Mouse (Mus musculus) liver, embryonic 18 days (tissue): ENCODE measurements around the gene Aldh18a1. TPM values are rescaled to one million over a fixed set of nuclear protein-coding genes. Genes with fewer than 3 reads are reported as not detected.

Source experiments
- polyA plus RNA-seq: library from polyadenylated mRNA; depleted of rRNA; stranded (reverse); fragments of >200 nt; gene quantifications from 2 replicates; pipeline ENCODE4 v1.2.3, GENCODE M21; 2012; rRNA removed

The Aldh18a1 gene
- 14.7 and 15.1 TPM in 2 replicates for polyA plus RNA-seq

DNA sequence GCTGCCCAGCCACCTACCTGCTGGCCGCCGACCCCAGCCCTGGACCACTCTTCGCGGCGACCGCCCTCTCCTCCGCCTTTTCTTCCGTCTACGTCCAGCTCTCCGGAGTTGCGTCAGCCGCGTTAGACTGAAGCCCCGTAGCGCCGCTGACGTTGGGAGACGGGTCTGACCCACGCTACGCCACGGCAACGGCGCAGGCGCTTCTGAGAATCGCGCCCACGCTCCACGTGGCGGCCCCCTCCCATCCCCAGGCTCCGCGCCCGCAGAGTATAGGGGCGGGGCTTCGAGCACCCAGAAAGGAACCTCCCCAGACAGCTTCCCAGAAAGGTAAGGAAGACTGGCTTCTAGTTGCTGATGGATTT lies at the start of gene Aldh18a1:
Aldh18a1 (minus strand) TSS at position 171 of the 362 bp plus-strand sequence.

DNA sequence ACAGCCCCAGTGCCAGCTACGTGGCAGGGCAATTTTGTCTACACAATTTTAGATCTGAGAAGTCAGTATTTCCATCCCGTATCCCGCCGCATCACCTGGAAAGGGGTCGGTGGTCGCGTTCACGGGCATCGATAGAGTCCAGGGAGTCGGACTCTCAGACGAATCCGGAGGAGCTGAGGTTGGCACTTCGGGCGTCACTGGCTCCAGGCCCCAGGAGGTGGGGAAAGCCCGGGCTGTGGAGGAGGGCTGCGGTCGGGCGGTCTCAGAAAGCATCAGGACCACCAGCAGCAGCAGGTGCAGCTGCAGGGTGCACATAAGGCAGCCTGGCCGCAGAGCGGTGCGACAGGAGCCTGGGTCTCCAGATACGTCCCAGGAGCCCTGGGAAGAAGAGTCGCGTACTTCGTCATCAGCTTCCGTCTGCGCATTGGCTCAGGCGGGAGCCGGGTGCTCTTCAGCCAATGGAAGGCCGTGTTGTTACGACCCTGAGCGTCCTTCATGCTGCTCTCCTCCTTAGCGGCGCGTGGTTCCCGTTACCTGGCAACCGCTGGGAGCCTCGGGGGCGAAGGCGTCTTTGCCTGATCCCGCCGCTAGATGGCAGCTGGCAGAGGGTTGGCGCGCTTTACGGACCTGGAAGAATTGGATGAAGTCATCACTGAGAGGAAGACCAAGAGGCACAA lies 23.7 kb upstream of the Aldh18a1 start, which contains the start of the genes Tctn3 and Entpd1:
Tctn3 (minus strand) TSS at position 404 of the 677 bp plus-strand sequence.
Entpd1 (plus strand) TSS at position 537 of the 677 bp plus-strand sequence.

DNA sequence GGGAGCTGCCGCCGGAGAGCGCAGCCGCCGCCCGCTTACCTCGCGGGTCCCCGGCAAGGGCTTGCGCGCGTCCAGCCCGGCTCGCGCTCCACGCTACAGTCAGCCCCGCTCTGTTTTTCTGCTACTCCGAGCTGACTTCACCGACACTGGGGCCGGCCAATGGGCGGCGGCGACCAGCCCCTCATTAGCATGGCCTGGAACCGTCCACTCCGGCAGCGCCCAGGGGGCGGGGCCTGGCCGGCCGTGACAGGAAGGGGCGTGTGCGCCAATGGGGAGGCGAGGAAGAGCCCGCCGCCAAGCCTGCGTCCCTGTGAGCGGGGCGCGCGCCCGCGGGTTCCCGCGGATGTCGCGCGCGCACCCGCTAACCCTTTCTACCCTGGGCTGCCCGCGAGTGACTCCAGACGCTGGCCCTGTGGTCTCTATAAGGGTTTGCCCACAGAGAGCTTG lies 74.6 kb downstream of the Aldh18a1 start, which contains the start of gene Sorbs1:
Sorbs1 (minus strand) TSS at position 148 of the 447 bp plus-strand sequence.

Other genes starting within 250 kb of the Aldh18a1 start
- gene Sorbs1, start 74.7 kb downstream of the Aldh18a1 start, polyA plus RNA-seq = 8.8 and 10.2 TPM in 2 replicates
- 1.7 and 2.2 TPM in 2 replicates for gene Tctn3, start 23.8 kb upstream of the Aldh18a1 start, polyA plus RNA-seq
- 5.1 and 5.4 TPM in 2 replicates for gene Entpd1, start 23.9 kb upstream of the Aldh18a1 start, polyA plus RNA-seq
- 0.41 and 0.49 TPM in 2 replicates for gene Cc2d2b, start 160.3 kb upstream of the Aldh18a1 start, polyA plus RNA-seq
- 2.8 and 3.0 TPM in 2 replicates for gene Ccnj, start 242.8 kb upstream of the Aldh18a1 start, polyA plus RNA-seq